Mouse (Mus musculus) T-cell, adult 2 months (primary cell): ENCODE measurements at regions not wholly inside any gene's neighbourhood (a gene's known extent, or its start where the extent isn't known, plus 50 kb on each side); places are given as distances from the start of the nearest gene placed in this dataset.

Experiments
- DNase-seq: peaks from one replicate; pipeline ENCODE4 v3.0.0; 2022; ENCODE audit warnings: low spot score

- DNase-seq, result no peak
Observed at GRCm38 (mm10) chr11:71670111-71671050, 79.3 kb upstream of the Wscd1 start.

GRCm38 (mm10) chr11:71672171-71673050, 77.3 kb upstream of the Wscd1 start:
- DNase-seq, result no peak

GRCm38 (mm10) chr11:71674319-71674718, 75.4 kb upstream of the Wscd1 start:
- peak; percentile 9 for DNase-seq

GRCm38 (mm10) chr11:71675714-71676313, 73.9 kb upstream of the Wscd1 start:
- DNase-seq, result no peak

GRCm38 (mm10) chr11:71697017-71697416, 52.7 kb upstream of the Wscd1 start:
- no peak for DNase-seq

GRCm38 (mm10) chr11:71698836-71699235, 50.9 kb upstream of the Wscd1 start:
- DNase-seq, result no peak
